Mouse (Mus musculus) E14TG2a.4 (cell line): ENCODE measurements around the gene Bbx.

Experiments used
- CTCF ChIP-seq: conservative IDR thresholded peaks from 2 replicates; pipeline ENCODE4 v1.5.1; 2014; ENCODE audit warnings: low read length
- POU5F1 ChIP-seq: IDR thresholded peaks from 2 replicates; pipeline ENCODE4 v1.6.1; 2014; ENCODE audit warnings: low read length, borderline replicate concordance

DNA sequence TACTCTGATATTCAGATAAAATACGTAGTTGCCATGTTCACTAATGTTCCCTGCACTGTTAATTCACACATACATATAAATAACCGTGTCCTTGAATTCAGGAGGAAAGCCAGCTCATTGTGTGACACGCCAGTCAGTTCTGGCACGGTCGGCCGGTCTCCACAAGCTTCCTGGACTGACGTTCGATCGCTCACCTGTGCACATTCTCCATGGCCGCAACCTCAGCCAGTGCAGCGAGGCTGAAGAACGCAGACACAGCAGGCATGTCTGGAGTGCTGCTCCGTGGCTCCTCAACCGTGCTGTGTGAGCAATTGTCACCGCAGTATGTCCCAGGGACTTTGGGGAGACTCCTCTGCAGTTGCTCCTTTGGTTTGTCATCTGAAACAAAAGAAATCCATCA is 232.0 kb downstream of the Bbx start:
- no peak for TF ChIP-seq CTCF
- no peak for TF ChIP-seq POU5F1
